Mouse (Mus musculus) embryonic facial prominence, embryonic 11.5 days (tissue): ENCODE data around the gene Ros1. TPM values are rescaled to one million over a fixed set of nuclear protein-coding genes. Genes with fewer than 3 reads are reported as not detected.
A peak's percentile ranks its signal among the peaks of the same experiment; 100 is the strongest.

Experiments used
- ATAC-seq: fragments of 200-750 bp; cut with Nextera tagmentation; replicated peaks from 2 replicates; pipeline ENCODE4 v1.8.0; 2017; ENCODE audit warnings: low read depth; ENCODE audit not compliant: insufficient number of reproducible peaks, low FRiP score, low TSS enrichment
- DNase-seq: peaks from one replicate; pipeline ENCODE4 v3.0.0-alpha.2; 2015; ENCODE audit warnings: low spot score
- H3K27ac ChIP-seq: fragments of 300-500 bp; sonication (generic); replicated peaks from 2 replicates; pipeline ENCODE4 v1.5.1; 2014; ENCODE audit warnings: mild to moderate bottlenecking, low read depth, low read length, control low read depth
- H3K27me3 ChIP-seq: fragments of 300-500 bp; sonication (generic); 2 replicates; pipeline ENCODE4 v1.6.1; 2014; ENCODE audit warnings: mild to moderate bottlenecking, low read length, moderate library complexity, mixed read lengths; ENCODE audit not compliant: control insufficient read depth, insufficient read depth
- H3K36me3 ChIP-seq: fragments of 300-500 bp; sonication (generic); replicated peaks from 2 replicates; pipeline ENCODE4 v1.6.1; 2014; ENCODE audit warnings: low read depth, mild to moderate bottlenecking, low read length, moderate library complexity, mixed read lengths; ENCODE audit not compliant: control insufficient read depth, insufficient read depth
- H3K4me1 ChIP-seq: fragments of 300-500 bp; sonication (generic); 2 replicates; pipeline ENCODE4 v1.6.1; 2014; ENCODE audit warnings: low read length, mixed read lengths; ENCODE audit not compliant: control insufficient read depth, insufficient read depth
- H3K4me2 ChIP-seq: fragments of 300-500 bp; sonication (generic); 2 replicates; pipeline ENCODE4 v1.6.1; 2014; ENCODE audit warnings: low read depth, mild to moderate bottlenecking, control low read depth, low read length, moderate library complexity
- H3K4me3 ChIP-seq: fragments of 300-500 bp; sonication (generic); 2 replicates; pipeline ENCODE4 v1.5.1; 2014; ENCODE audit warnings: low read depth, low read length, control low read depth
- H3K9ac ChIP-seq: fragments of 300-500 bp; sonication (generic); replicated peaks from 2 replicates; pipeline ENCODE4 v1.6.1; 2014; ENCODE audit warnings: mild to moderate bottlenecking, control low read depth, low read length
- H3K9me3 ChIP-seq: fragments of 300-500 bp; sonication (generic); replicated peaks from 2 replicates; pipeline ENCODE4 v1.6.1; 2016; ENCODE audit warnings: mild to moderate bottlenecking, low read length, inconsistent platforms, mixed read lengths; ENCODE audit not compliant: control insufficient read depth
- WGBS: fragments of 180-500 bp; shearing (Covaris S2); extraction: QIAGEN DNeasy Blood & Tissue Kit; methylation state at CpG from one replicate; pipeline ENCODE4 v1.1.7; 2014; 5-methylcytosine and 5-hydroxymethylcytosine counted together
- polyA plus RNA-seq: library from polyadenylated mRNA; unstranded; fragments of >200 nt; fragmentation: Nextera tagmentation; extraction: Ambion mirVana; gene quantifications from 2 replicates; pipeline ENCODE4 v1.2.1, GENCODE M21; 2014

Gene Ros1
- polyA plus RNA-seq, 1 experiment from 2014 or later: not detected

GRCm38 (mm10) chr10:52025291-52025690 lies 169.8 kb downstream of the Ros1 start:
- 6% methylated on average over 1 of the region's 1 CpGs for WGBS
- Histone ChIP-seq H3K27me3 (peaks cover 42% of the 10 kb centered on the region), H3K9me3 (no peaks in the 10 kb centered on the region), H3K4me3 (no peak overlapping the region), H3K4me2 (no peak overlapping the region), H3K9ac (no peak overlapping the region), H3K27ac (no peak overlapping the region), H3K4me1 (no peaks in the 10 kb centered on the region; the same call in none of the 2 replicates), H3K36me3 (no peaks in the 10 kb centered on the region)
- no peak for ATAC-seq
- DNase-seq: no peak

- DNase-seq (no peak), ATAC-seq (no peak)
- Histone ChIP-seq H3K4me2 (no peak overlapping the region), H3K4me1 (no peaks in the 10 kb centered on the region; the same call in none of the 2 replicates), H3K27me3 (peaks cover 40% of the 10 kb centered on the region), H3K4me3 (no peak overlapping the region), H3K36me3 (no peaks in the 10 kb centered on the region), H3K27ac (no peak overlapping the region), H3K9me3 (no peaks in the 10 kb centered on the region), H3K9ac (no peak overlapping the region)
- 9% methylated on average over 2 of the region's 2 CpGs for WGBS
Observed at GRCm38 (mm10) chr10:52024053-52024410, 171.0 kb downstream of the Ros1 start.

GRCm38 (mm10) chr10:52023213-52024052 lies 171.6 kb downstream of the Ros1 start:
- DNase-seq: no peak
- Histone ChIP-seq H3K27me3 (peaks cover 37% of the 10 kb centered on the region), H3K4me3 (no peak overlapping the region), H3K36me3 (no peaks in the 10 kb centered on the region), H3K9ac (no peak overlapping the region), H3K27ac (no peak overlapping the region), H3K9me3 (no peaks in the 10 kb centered on the region), H3K4me2 (peak overlapping the region; percentile 88; the same call in 1 of the 2 replicates), H3K4me1 (no peaks in the 10 kb centered on the region; the same call in none of the 2 replicates)
- no peak for ATAC-seq
- 2% methylated on average over 17 of the region's 17 CpGs for WGBS

- Histone ChIP-seq H3K27me3 (peaks cover 32% of the 10 kb centered on the region), H3K4me3 (peak within 1 kb of the TSS; percentile 41), H3K9me3 (no peaks in the 10 kb centered on the region), H3K9ac (peak within 1 kb of the TSS; percentile 38; the same call in 1 of the 2 replicates), H3K36me3 (no peaks in the 10 kb centered on the region), H3K27ac (no peak within 1 kb of the TSS), H3K4me1 (no peaks in the 10 kb centered on the region; the same call in 1 of the 2 replicates), H3K4me2 (peak within 1 kb of the TSS; percentile 88)
- ATAC-seq: peak; percentile 82
- under 1% methylated on average over 48 of the region's 60 CpGs for WGBS
- peak; percentile 73 for DNase-seq
Observed at GRCm38 (mm10) chr10:52022413-52023212, 172.4 kb downstream of the Ros1 start, which contains the start of gene Vgll2. Vgll2 (plus strand) TSS chr10:52022502.

- Histone ChIP-seq H3K27ac (no peak overlapping the region), H3K27me3 (peaks cover 24% of the 10 kb centered on the region), H3K9me3 (no peaks in the 10 kb centered on the region), H3K4me3 (peak overlapping the region; percentile 41), H3K9ac (no peak overlapping the region), H3K4me1 (no peaks in the 10 kb centered on the region; the same call in 1 of the 2 replicates), H3K4me2 (peak overlapping the region; percentile 88), H3K36me3 (no peaks in the 10 kb centered on the region)
- under 1% methylated on average over 14 of the region's 15 CpGs for WGBS
- ATAC-seq: no peak
- DNase-seq: no peak
Observed at GRCm38 (mm10) chr10:52021736-52022394, 173.2 kb downstream of the Ros1 start.

GRCm38 (mm10) chr10:52021231-52021630 lies 173.8 kb downstream of the Ros1 start:
- Histone ChIP-seq H3K4me2 (no peak overlapping the region), H3K9me3 (no peaks in the 10 kb centered on the region), H3K36me3 (no peaks in the 10 kb centered on the region), H3K4me3 (no peak overlapping the region), H3K27me3 (peaks cover 21% of the 10 kb centered on the region), H3K27ac (no peak overlapping the region), H3K4me1 (no peaks in the 10 kb centered on the region; the same call in 1 of the 2 replicates), H3K9ac (no peak overlapping the region)
- DNase-seq: no peak
- no peak for ATAC-seq
- 2% methylated on average over 9 of the region's 9 CpGs for WGBS

- Histone ChIP-seq H3K4me3 (no peak overlapping the region), H3K9me3 (no peaks in the 10 kb centered on the region), H3K36me3 (no peaks in the 10 kb centered on the region), H3K9ac (no peak overlapping the region), H3K27ac (no peak overlapping the region), H3K4me1 (no peaks in the 10 kb centered on the region; the same call in 1 of the 2 replicates), H3K4me2 (no peak overlapping the region), H3K27me3 (peaks cover 8% of the 10 kb centered on the region)
- DNase-seq: no peak
- 80% methylated on average over 1 of the region's 1 CpGs for WGBS
- no peak for ATAC-seq
Observed at GRCm38 (mm10) chr10:52018471-52018870, 176.6 kb downstream of the Ros1 start.
